Mouse (Mus musculus): ENCODE results near the gene Aldh1a7.
"Not testable (repeated sequence)": the region's sequence is repeated elsewhere in the genome, so short reads cannot be mapped to it uniquely, and the experiment has no call there.

Aldh1a7 gene

GRCm38 (mm10) chr19:20727381-20727780, at the start of gene Aldh1a7:
Gene Aldh1a7 (minus strand): TSS chr19:20727562.
- DNase-seq = no peak

- DNase-seq = no peak
Measured at GRCm38 (mm10) chr19:20775681-20776080, 48.3 kb upstream of the Aldh1a7 start.

GRCm38 (mm10) chr19:20773941-20774340, 46.6 kb upstream of the Aldh1a7 start:
- no peak for DNase-seq

GRCm38 (mm10) chr19:20764214-20764613, 36.9 kb upstream of the Aldh1a7 start:
- no peak for DNase-seq

- DNase-seq = no peak
Measured at GRCm38 (mm10) chr19:20761675-20762426, 34.5 kb upstream of the Aldh1a7 start.

- DNase-seq = no peak
Measured at GRCm38 (mm10) chr19:20761119-20761518, 33.8 kb upstream of the Aldh1a7 start.

GRCm38 (mm10) chr19:20744630-20745029, 17.3 kb upstream of the Aldh1a7 start:
- DNase-seq = no peak

GRCm38 (mm10) chr19:20728278-20728677, 916 bp upstream of the Aldh1a7 start:
- no peak for DNase-seq

GRCm38 (mm10) chr19:20722913-20723312, 4.4 kb downstream of the Aldh1a7 start:
- no peak for DNase-seq

GRCm38 (mm10) chr19:20720298-20720697, 7.1 kb downstream of the Aldh1a7 start:
- DNase-seq = no peak

- DNase-seq = no peak
Measured at GRCm38 (mm10) chr19:20715617-20716016, 11.7 kb downstream of the Aldh1a7 start.

- no peak for DNase-seq
Measured at GRCm38 (mm10) chr19:20715093-20715492, 12.3 kb downstream of the Aldh1a7 start.

GRCm38 (mm10) chr19:20714543-20714942, 12.8 kb downstream of the Aldh1a7 start:
- no peak for DNase-seq

GRCm38 (mm10) chr19:20707159-20707558, 20.2 kb downstream of the Aldh1a7 start:
- DNase-seq = no peak

- DNase-seq = no peak
Measured at GRCm38 (mm10) chr19:20706747-20707146, 20.6 kb downstream of the Aldh1a7 start.

GRCm38 (mm10) chr19:20702074-20702473, 25.3 kb downstream of the Aldh1a7 start:
- no peak for DNase-seq

- no peak for DNase-seq
Measured at GRCm38 (mm10) chr19:20677697-20678355, 49.5 kb downstream of the Aldh1a7 start.

GRCm38 (mm10) chr19:20654141-20654873, 73.1 kb downstream of the Aldh1a7 start:
- no peak for DNase-seq

GRCm38 (mm10) chr19:20653082-20653676, 74.2 kb downstream of the Aldh1a7 start:
- no peak for DNase-seq

GRCm38 (mm10) chr19:20650008-20650407, 77.4 kb downstream of the Aldh1a7 start:
- no peak for DNase-seq

- DNase-seq = not testable (repeated sequence)
Measured at GRCm38 (mm10) chr19:20647496-20647895, 79.9 kb downstream of the Aldh1a7 start.

GRCm38 (mm10) chr19:20644346-20644745, 83.0 kb downstream of the Aldh1a7 start:
- DNase-seq = no peak

Data from cerebellum, adult 11 months (tissue).